Mouse (Mus musculus): Measurements from ENCODE around the gene Col1a1. TPM values are rescaled to one million over a fixed set of nuclear protein-coding genes. Genes with fewer than 3 reads are reported as not detected.
A peak's percentile ranks its signal among the peaks of the same experiment; 100 is the strongest.

The Col1a1 gene
- total RNA-seq, 2 experiments from 2014 or later, result 475 to 551 TPM

DNA sequence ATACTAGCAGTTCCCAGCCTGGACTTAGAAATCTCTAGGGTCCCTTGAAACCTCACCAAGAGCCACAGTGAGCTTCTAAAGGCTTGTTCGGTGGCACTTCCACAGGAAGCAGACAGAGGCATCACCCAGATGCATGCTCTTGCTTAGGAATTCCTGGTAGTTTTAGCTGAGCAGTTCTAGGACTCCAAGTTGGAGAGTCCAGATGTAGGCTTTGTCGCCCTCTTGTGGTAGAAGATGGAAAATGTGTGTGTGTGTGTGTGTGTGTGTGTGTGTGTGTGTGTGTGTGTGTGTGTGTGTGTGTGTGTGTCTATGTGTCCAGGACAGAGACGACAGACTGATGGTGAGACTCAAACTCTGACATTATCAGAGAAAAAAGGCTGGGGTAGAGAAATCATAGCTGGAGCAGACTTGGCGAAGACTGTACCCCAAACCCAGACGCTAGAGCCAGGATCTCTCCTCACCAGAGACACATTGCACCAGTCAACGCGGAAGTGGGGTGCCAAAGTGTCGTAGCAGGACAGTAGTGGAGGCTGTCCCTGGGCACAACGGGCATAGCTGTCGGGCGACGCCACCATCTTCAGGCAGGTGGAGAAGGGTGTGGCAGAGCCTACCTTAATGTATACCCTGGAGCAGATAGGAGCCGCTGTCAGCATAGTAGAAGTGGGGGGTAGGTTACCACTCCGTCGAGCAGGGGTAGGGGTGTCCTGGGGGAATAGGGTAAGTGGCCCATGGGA, 34.4 kb downstream of the Col1a1 start:
- intact Hi-C loops (cut with DNase I), result loop anchor here (1.0 kb wide), 1 partner anchor 31 kb away; no protein-coding TSS in a partner anchor
- peak; percentile 72 to 84 for DNase-seq

GRCm38 (mm10) chr11:94971895-94972615, 36.0 kb downstream of the Col1a1 start:
- intact Hi-C loops (cut with DNase I), result no loop called here
- no peak for DNase-seq

- DNase-seq, result no peak
- intact Hi-C loops (cut with DNase I), result no loop called here
Observed at GRCm38 (mm10) chr11:94972887-94973286, 36.9 kb downstream of the Col1a1 start.

GRCm38 (mm10) chr11:94973313-94973712, 37.3 kb downstream of the Col1a1 start:
- peak in 1 of 2 experiments; percentile 46 for DNase-seq
- intact Hi-C loops (cut with DNase I), result no loop called here

DNA sequence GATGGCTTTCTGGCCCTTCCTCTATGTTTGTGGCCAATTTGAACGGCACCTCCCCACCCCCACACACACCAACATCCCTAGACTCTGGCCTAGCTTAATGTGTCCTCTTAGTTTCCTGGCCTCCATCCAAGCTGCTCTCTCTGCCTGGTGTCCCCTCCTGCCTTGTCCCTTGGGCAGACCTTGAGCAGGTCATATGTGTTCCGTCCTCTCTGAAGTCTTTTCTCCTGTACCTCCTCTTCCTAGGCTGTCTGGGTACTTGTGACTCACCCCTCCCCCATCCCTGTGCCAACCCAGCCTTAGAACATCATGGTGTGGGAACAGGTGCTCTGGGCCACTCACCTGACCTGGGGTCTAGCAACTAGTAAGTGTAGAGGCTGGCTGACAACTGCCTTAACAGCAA, 38.9 kb downstream of the Col1a1 start:
- intact Hi-C loops (cut with DNase I), result loop anchor here (5.0 kb wide), 1 partner anchor 67 kb away; the partner anchor contains the start of gene Pdk2
- DNase-seq, result peak; percentile 44 to 63

DNA sequence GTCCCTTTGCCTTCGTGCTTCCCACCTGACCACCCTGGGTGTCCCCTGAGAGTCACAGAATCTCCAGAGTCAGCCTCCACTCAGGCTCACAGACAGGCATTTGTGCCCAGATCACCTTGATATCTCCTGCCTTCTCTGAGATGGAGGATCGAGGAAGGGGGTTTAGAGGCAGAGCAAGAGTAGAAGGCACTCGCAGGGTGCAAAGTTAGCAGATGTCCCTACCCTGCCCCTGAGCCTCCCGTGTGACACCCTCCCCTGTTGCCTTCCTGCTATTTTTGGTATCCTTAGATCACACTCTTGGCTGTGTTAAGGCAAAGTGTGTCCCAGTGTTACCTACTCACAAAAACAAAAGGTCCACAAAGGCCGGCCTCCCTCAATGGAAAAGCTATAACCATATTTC, 40.2 kb downstream of the Col1a1 start, which contains the start of gene Sgca:
Gene Sgca (minus strand): TSS at position 129 of the 400 bp plus-strand sequence.
- no peak for DNase-seq
- intact Hi-C loops (cut with DNase I), result loop anchor here (5.0 kb wide), 1 partner anchor 66 kb away; the partner anchor contains the start of gene Pdk2

GRCm38 (mm10) chr11:94978178-94978915, 42.3 kb downstream of the Col1a1 start:
- no peak for DNase-seq
- intact Hi-C loops (cut with DNase I), result loop anchor here (5.0 kb wide), 1 partner anchor 64 kb away; the partner anchor contains the start of gene Pdk2

DNA sequence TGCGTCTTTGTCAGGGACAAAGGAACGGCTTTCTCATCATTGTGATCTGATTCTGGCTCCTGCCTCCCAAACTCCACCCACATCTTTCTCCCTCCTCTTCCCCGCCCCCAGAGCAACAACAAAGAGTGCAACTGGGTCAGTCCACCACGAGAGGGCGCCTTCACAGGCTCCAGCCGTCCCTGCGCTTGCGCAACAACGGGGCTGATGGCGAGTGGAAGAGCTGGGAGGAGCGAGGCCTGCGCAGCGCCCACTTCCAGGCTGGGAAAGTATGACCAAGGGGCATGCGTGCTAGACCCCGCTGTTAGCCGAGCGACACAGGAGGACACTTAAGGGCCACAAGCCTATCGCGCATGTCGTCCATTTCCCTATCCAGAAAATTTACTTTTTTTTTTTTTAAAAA, 42.9 kb downstream of the Col1a1 start:
- intact Hi-C loops (cut with DNase I), result loop anchor here (1.0 to 5.0 kb wide), 2 partner anchors 22 to 63 kb away; partner anchors contain the start of gene Pdk2
- DNase-seq, result peak; percentile 98 to 99

DNA sequence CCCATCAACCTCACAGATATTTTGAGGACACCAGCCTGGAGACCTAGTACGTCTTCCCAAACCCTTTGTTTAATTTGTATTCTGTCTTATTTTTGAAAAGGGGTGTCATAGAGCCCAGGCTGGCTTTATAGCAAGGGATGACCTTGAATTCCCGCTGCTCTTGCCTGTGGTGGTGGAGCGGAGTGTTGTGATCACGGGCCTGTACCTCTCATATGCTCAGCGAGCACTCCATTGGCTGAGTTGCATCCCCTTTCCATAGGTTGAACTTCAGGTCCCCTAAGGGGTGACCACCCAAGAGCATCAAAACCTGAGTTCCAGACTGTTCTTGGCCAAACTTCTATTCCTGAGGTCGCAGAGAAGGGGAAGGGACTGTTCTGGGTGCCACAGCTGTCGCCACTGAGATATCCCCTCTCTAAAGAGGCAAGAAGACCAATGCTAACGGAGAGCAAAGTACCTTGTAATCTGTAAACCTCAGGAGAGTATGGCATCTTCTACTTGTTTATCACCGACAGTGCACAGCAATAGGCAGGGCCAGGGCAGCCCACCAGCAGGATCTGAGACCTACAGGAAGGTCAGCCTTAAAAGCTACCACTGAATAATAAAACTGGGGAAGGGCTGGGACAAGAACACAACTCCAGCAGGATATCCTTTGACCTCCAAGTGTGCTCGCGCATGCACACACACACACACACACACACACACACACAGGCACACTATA, 43.6 kb downstream of the Col1a1 start:
- DNase-seq, result no peak
- intact Hi-C loops (cut with DNase I), result loop anchor here (1.0 to 5.0 kb wide), 2 partner anchors 22 to 63 kb away; partner anchors contain the start of gene Pdk2

GRCm38 (mm10) chr11:94985140-94985539, 49.1 kb downstream of the Col1a1 start:
- DNase-seq, result no peak

DNA sequence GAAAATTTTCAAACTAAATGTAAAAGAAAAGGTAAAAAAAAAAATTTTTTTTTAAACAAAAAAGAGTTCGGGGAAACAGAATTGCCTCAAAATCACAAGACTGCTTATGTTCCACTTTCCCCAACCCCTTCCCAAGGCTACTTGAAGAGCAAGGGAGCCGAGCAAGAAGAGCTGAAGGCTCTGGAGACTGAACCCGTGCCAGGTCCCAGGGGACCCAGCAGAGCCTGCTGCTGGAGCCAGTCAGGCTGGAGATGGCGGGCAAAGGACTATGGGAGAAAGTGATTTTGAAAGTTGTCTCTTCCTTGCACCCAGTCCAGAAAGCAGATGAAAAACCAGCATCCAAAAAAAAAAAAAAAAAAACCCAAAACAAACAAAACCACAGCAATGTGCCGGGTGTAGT, 49.8 kb downstream of the Col1a1 start:
- no peak for DNase-seq
- intact Hi-C loops (cut with DNase I), result no loop called here

More at GRCm38 (mm10) chr11:94985140-94985539, 49.1 kb downstream of the Col1a1 start:
- intact Hi-C loops (cut with DNase I), result no loop called here

DNA sequence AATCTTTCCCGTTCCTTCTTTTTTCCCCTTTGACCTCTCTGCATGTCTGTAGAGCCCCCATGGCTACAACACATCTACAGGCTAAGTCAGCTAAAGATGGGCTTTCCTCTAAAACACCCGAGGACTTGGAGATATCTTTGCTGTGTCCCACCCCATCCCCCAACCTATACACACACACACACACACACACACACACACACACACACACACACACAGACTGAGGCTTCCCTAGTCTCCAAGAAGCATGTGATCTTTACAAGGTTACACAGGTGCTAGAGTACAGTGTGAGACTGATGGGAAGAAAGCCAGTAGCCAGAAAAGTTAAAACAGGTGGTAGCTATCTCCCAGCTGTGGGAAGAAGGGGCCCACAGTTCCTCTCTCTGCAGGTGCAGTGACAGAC, 50.4 kb downstream of the Col1a1 start:
- DNase-seq, result no peak
- intact Hi-C loops (cut with DNase I), result no loop called here

- intact Hi-C loops (cut with DNase I), result no loop called here
- DNase-seq, result no peak
Observed at GRCm38 (mm10) chr11:94987341-94987740, 51.3 kb downstream of the Col1a1 start.

- DNase-seq, result no peak
- intact Hi-C loops (cut with DNase I), result no loop called here
Observed at GRCm38 (mm10) chr11:94987851-94988250, 51.8 kb downstream of the Col1a1 start.

DNA sequence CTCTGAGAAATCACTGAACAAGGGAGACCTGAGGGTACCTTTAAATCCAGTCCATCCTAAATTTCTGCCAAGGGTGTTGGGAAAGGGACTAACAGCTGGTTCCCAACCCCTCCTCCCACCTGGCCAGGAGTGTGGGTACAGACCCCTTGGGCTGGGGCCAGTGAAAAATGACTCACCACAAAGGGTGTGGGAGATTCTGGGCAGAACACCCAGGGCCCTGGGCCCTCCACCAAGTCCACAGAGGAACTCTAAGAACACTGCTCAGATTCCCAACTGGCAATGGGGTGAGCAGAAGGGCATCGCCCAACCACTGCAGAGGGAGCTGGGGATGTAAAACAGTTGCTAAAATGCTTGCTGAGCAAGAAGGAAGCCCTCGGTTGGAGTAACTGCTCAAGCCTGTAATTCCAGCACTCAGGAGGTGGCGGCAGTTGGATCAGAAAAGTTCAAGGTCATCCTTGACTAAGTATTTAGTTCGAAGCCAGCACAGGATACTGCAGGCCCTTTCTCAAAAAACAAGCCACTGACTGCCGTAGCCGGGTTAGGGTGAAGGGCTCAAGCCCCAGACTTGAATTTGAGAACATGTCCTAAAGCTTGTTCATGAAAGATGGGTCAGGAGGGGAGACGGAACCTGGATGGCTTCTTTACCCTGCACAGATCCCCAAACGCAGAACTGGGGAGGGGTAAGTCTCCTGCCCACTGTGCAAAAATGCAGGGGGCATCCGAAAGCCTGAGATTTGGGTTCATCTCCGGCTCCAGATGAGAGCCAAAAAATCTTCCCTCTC, 52.9 kb downstream of the Col1a1 start:
- DNase-seq, result peak; percentile 54 to 64
- intact Hi-C loops (cut with DNase I), result no loop called here

DNA sequence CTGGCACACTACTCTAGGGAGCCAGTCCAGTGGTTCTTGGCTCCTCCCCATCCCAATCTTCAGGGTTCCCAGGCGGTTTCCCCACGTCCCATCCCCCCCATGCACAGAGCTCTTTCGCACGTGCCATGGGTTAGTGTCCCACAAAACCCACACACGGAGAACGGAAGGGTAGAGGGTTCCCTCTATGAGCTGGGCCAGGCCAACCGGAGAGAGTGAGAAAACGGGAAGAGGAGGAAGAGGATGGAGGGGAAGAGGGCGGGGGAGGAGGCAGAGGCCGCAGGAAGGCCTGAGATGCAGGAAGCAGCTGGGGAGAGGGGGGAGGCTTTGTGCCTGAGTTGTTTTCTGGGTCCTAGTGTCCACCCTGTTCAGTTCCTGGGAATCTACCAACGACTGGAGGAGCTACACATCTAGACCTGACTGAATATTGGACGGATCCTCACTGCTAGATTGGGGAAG, 53.6 kb downstream of the Col1a1 start:
- peak; percentile 75 to 82 for DNase-seq
- intact Hi-C loops (cut with DNase I), result no loop called here

DNA sequence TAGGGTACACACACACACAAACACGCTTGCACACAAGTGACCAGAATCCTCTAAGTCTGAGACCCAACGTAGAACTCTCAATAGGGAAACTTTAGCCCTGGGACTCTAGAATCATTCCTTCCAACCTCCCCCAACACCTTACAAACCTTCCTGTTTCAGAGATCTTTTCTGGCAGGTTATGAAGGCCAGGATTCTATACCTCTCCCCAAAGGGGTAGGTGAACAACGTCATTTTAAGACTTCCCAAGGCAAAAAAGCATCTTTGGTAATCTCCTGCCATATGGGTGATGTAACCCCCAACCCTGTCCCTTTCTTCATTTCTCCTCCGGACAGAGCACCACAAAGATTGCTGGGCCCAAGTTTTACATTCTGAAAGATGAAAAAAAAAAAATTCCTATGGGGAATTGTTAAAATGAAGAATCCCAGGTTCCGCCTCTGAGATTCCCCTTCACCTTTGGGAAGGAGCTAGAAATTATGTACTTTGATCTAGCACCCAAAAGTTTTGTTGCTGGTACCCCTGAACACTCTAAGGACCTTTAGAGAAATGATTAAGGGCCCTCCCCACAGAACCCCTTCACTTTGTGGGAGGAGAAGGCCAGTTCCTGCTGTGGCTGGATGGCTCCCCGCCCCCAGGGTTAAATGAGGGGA, 54.2 kb downstream of the Col1a1 start:
- no peak for DNase-seq
- intact Hi-C loops (cut with DNase I), result no loop called here

DNA sequence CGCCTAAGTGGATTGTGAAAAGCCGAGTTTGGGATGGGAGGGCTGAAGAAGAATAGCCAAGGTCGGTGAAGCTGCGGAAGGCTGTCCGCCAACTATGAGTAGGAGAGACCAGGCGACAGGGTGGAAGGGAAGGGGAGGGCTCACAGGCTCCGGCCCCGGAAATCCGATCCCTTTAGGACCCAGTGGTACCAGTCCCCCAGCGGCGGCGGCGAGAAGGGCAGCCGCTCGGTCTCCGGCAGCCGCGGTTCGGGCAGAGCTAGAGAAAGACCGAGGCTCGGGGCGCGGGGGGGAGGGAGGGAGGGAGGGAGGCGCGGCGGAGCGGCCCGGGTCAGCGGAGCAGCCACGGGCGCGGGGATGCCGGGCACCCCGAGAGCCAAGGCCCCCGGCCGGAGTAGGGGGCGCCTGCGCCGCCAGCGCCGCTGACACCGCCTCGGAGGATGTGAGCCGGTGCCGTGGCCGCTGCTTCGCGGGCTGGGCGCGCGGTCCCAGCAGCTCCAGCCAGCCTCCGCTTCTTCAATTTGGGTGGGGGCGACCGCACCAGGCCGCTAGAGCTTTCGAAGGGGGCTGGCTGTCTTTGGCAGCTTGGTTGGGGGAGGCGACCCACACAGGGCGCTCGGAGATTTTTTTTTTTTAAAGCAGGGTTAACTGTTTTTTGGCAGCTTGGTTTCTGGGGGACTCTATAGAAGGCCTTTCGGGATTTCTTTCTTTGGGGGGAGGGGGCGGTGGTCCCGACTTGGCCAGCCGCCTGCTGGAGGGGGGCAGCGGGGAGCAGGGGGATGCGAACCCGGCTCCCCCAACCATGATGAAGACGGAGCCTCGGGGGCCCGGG, 54.9 kb downstream of the Col1a1 start, which contains the start of gene Ppp1r9b:
Gene Ppp1r9b (plus strand): TSS at position 287 of the 829 bp plus-strand sequence.
- DNase-seq, result peak; percentile 95 to 96
- intact Hi-C loops (cut with DNase I), result no loop called here
